Mouse (Mus musculus): ENCODE data around the gene Nol12. TPM values are rescaled to one million over a fixed set of nuclear protein-coding genes. Genes with fewer than 3 reads are reported as not detected.
A peak's percentile ranks its signal among the peaks of the same experiment; 100 is the strongest.

Nol12 gene
- polyA plus RNA-seq, 2 experiments from 2014 or later: 44.5 to 46.9 TPM

DNA sequence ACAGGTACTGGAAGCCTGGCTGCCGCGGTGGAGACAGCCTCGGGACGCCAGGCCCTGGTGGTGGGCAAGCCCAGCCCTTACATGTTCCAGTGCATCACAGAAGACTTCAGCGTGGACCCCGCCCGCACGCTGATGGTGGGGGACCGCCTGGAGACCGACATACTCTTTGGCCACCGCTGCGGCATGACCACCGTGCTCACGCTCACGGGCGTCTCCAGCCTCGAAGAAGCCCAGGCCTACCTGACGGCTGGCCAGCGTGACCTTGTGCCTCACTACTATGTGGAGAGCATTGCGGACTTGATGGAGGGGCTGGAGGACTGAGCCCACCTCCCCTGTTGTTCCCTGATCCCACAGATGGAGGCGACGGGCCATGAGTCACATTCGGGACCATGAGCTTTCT lies 16.6 kb upstream of the Nol12 start:
- no peak for ATAC-seq

DNA sequence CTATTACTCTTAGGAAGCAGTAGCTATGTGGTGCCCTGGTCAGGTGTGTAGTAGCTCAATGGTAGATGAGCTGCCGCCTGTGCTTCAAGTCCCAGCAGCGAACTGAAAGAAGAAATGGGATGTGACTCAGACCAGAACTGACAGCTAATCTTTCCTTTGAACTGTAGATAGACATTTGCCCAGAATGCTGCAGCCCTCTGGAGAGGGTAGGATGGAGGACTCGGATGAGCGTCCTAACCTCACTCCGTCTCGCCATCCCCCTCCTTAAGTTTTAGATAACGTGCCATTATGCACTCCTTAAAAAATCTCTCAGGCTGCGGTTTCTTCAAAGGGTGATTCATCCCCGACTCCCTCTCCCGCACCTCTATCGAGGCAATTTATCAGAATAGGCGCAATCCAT lies 14.8 kb upstream of the Nol12 start:
- ATAC-seq: no peak

DNA sequence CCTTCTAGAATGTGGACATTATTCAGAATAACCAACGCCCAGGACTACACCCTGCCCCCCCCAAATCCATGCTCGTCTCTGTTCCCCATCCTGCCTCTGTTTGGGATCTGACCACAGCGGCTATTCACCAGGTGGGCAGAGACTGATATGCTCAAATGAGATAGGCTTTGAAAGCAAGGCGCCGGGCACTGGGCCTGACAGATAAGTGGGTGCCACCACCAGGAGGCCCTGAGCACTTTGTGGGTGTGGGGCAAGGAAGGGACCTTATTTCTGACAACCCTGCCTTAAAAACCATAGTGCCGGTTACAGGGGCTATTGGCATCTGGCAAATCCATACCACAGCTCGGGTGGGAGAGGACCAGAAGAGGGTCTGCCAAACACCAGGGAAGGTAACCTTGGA lies 12.0 kb upstream of the Nol12 start:
- ATAC-seq: no peak

DNA sequence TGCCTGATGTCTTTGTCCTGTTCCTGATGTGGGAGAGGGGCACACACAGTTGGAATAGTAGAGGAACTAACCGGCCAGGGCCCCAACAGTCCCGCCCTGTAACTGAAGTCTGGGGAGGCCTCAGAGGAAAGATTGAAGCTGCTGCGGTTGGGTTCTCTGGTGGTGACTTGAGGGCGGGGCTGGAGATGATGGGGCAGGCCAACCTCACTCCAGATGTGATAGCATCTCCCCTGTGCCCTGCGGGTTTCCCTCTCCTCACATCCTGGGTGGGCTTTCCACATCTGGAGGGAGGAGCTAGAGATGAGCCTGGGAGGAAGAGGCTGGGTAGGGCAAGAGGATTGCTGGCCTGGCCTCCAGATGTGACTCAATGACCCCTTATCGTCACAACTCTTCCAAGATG lies 11.1 kb upstream of the Nol12 start:
- peak; percentile 64 for ATAC-seq

DNA sequence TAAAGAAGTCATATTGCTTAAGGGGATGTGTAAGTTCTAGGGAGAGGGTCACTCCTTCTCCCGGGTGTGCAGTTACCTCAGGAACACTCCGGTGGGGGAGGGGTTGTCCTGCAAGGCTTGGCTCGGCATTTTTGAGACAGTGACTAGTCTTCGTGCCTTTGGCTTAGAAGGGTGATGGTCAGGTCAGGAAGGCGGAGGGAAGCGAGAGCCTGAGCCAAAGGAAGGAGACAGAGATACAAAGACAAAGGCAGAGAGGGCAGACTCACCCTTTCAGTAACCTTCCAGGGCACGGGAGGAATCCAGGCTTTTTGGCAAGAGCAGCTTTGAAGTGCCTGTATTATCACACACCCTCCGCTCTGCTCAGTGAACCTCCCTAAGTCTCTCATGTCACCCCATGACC lies 9.6 kb upstream of the Nol12 start:
- no peak for ATAC-seq

DNA sequence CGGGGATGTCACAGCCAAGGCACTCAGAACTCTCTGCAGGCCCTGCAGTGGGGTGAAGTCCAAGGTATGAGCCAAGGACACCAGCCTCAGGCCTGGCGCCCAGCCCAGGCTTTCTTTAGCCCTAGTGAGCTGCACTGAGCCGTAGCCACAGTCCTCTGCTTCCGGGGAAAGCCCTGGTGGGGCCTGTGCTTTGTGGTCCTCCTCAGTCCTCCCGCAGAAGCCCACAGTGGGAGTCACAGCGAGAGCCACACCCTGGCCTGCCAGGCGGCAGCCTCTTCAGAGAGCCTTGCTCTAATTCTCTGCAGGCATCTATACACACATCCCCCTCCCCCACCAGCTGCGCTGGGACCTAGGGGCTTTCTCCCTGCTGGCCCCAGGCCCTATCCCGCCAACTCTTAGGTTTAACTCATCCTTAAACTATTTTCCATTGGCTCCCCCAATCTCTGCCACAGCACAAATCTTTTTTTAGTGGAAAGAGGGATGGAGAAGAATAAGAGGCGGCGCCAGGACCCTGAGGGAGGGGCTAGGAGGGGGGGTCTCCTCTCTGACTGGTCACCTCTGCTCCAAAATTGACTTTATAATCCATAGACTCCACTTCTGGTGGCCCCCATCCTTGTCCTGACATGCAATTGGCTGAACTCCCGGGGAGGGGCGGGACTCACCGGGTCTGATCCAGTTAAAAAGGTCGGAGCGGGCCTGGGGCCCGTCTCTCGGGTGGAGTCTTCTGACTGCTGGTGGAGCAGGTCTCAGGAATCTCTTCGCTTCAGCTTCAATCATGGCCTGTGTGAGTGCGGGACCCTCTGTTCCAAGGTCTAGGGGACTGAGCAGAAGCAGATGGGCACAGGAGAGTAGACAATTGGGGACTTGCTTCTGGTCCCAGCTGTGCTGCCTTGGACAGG lies 8.5 kb upstream of the Nol12 start, which contains the start of gene Lgals1:
Gene Lgals1, plus strand, starts transcription at position 705 of the 899 bp plus-strand sequence.
- peak; percentile 47 for ATAC-seq

DNA sequence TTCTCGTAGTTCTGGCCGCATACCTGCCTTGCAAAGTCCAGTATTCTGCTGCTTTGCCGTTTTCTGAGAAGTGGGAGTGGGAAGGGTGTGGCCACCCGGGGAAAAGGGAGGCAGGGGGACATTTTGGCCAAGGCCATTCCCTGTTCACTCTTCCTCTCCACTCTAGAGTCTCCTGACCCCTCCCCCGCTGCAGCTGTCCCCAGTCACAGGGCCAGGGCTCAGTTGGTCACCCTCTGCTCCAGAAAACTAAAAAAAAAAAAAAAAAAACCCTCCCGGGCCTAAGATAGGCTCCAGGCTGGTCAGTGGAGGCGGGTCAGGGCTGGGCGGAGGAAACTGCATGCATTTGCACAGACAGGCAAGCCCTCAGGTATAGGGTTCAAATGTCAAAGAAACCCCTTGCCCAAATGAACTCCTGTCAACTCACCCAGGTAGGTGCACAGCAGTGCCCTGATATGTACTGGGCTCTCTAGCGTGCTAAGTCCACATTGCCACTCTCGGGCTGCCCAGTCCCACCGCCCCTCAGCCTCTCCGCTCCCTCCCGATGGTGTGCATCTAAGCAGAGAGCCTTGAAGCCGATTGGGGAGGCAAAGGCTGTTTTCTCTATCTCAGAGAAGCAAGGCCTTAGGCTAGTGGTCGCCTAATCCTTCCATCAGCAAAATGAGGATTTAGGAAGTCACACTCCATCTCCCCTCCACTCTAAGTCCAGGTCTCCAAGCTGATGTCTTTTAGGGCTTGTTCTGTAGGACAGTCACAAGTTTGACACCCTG lies 7.5 kb upstream of the Nol12 start:
- no peak for ATAC-seq

DNA sequence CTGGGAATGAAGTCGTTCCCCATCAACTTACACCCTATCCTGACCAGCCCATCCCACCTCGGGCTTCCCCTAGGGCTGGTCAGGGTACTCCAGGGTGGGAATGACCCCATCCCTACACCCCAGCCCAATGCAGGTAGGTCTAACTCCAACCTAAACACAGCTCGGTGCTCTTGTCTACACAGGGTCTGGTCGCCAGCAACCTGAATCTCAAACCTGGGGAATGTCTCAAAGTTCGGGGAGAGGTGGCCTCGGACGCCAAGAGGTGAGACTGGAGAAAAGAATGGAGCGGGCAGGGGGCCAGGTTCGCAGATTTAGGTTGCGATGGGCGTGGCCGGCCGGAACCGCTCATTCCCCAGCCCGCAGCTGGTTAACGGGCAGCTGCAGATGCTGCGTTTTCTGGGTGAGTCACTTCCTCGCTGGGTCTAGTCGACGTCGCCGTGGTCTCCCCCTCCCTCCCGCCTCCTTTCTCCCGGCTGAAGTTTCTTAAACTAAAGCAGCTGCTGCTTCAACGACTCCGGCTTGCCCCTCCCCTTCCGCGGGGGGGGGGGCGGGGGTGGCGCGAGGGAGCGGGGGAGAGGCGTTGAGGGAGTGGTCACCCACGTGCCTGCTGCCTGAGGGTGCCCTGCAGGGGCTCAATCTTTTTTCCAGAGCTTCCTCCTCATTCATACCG lies 6.8 kb upstream of the Nol12 start:
- peak; percentile 71 for ATAC-seq

DNA sequence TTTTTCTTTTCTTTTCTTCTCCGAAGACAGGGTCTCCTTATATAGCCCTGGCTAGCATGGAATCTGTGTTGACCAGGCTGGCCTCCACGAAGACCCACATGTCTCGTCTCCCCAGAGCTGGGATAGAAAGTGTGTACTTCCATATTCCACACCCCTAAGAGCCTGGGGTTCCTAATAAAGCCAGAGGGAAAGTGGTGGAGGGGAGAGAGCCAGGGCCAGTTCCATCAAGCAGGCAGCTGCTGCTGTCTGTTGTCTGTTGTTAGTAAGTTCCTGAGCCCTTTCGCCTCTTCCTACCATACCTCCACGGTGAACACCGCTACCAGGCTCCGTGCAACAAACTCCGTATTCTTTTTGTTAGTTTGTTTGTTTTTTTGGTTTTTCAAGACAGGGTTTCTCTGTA lies 6.2 kb upstream of the Nol12 start:
- no peak for ATAC-seq

DNA sequence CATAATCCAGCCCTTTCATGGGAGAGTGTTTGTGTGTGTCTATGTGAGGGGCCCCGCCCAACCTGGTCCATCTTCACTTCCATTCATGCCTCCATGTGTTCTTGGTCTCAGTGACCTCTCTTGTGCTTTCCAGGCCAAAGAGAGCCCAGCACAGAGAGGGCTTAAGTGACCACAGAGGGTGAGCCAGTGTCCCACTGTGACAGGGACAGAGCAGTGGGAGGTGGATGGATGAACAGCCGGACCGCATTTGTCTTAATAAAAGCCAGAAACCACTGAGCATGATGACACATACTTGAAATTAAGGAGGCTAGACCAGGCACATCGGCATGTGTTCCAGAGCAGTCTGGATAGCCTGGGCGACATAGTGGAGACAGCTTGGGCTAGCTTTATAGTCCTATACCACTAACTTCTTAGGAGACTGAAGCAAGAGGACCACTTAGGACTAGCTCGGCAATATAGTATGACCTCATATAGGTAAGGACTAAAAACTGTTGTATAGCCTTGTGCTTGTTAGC lies 4.5 kb upstream of the Nol12 start:
- ATAC-seq: no peak

DNA sequence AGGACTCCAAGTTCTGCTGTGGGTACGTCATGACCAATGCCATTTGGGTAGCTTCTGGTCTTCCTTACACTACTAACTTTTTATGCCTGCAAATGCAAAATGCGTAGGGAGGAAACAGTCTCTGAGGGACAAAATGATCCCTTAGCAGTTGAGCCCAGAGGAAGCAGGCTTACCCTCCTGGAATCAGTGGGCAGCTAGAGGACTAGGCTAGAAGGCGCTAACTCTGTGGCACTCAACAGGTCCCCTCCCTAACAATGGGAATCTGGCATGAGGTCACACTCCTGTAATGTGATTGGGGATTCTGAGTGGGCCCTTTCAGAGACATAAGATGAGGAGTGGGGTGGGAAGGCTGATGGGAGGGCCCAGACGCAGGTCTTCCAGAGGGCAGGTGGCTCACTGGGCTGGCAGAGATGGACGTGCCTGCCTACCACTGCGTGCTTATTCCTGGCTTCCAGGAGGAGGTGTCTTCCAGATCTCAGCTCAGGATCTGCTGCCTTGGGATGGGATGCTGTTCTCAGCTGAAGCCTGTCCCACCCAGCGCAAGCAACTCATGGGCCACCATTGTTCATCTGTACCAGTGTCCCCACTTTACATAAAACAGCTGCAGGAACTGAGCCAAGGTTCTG lies 3.8 kb upstream of the Nol12 start:
- ATAC-seq: no peak

DNA sequence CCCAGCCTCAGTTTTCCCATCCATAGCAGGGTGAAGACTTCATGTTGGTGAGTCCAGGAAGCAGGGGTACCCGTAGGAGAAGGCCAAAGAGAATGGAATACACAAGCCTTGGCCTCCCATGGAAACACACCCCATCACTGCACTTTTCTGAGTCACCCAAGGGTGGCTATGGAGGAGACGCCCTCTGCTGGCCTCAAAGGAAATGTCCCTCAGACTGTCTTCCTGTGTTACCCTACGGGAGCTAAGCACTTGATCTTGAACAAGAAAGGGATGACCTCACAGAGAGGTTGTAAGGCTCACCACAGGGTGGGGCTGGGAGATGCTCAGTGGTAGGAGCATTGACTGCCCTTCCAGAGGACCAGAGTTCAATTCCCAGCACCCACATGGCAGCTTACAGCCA lies 3.2 kb upstream of the Nol12 start:
- peak; percentile 59 for ATAC-seq

DNA sequence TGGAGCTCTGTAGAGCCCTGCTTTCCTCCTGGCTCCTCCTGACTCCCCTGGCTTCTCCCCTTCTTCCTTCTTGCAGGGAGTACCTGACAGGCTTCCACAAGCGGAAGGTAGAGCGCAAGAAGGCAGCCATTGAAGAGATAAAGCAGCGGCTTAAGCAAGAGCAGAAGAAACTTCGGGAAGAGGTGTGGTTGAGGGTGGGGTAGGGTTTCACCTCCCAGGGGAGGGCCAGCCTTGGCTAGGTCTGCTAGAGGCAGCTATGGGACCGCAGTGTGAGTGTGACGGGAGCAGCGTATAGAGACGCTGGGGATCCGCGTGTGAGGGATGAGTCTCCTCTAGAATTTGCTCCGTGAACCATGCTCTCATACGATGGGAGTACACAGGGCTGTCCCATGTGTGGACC lies 1.7 kb downstream of the Nol12 start:
- ATAC-seq: no peak

DNA sequence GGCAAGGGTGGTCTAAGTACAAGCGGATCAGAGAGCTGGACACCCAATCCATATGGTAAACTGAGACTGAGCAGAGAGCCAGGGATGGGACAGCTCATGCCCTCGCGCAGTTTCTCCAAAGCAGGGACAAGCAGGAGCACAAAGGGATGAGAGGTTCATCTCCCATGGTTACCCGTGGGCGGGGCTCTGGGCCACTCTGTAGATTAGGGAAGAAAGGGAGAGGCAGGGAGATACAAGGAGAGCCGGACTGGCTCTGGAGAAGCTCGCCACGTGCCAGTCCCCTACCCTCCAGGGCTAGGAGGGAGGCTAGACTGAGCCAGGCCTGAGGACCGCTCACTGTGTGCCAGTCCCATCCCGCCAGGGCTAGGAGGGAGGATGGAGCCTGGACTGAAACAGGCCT lies 2.6 kb downstream of the Nol12 start:
- no peak for ATAC-seq

DNA sequence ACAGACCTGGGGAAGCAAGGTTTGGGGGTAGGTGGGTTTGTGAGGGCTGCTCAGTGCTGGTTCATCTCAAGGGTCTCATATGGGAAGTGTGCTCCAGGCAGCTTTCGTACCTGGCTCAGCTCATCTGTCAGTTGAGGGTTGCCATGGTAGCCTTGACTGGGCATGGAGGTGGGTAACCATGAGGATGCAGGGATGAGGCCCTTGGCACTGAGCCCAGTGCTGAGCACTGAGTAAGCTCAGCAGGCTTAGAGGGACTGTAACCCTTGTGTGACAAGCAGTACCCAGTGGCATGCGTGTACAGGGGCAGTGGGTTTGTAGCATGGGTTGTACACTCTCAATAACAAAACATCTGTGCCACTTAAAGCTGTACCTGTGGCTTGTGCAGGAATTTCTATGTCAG lies 3.2 kb downstream of the Nol12 start:
- no peak for ATAC-seq

DNA sequence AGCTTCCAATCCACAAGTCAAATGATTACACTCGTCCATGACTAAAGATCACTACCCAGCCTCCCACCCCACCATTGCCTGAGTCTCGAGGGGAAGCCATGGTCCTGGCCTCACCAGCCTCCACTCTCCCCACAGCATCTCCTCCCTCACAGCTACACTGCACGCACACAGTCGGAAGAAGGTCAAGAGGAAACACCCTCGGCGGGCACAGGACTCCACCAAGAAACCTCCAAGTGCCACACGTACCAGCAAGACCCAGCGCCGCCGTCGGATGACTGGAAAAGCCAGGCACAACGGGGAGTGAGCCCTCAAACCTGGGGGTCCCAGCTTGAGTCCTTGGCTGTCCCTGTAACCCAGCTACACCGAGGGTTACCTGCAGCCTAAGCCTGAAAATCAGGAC lies 5.6 kb downstream of the Nol12 start:
- no peak for ATAC-seq

DNA sequence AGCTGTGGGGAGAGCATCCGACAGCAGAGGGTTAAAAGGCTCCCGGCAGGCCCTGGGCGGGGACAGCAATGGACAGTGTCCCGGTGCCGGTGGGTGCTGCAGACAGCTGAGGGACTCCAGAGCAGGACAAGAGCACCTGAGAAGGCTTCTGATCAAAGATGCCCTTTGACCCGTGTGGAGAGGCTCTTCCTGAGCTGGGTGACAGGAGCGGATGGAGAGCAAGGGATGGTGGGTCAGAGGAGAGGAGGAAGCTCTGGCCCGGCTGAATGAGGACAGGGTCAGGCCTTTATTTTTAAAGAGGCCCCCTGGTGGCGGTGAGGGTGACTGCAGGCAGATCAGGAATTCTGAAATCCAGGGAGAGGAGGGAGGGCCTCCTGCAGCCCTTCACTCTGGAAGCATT lies 7.9 kb downstream of the Nol12 start:
- no peak for ATAC-seq

DNA sequence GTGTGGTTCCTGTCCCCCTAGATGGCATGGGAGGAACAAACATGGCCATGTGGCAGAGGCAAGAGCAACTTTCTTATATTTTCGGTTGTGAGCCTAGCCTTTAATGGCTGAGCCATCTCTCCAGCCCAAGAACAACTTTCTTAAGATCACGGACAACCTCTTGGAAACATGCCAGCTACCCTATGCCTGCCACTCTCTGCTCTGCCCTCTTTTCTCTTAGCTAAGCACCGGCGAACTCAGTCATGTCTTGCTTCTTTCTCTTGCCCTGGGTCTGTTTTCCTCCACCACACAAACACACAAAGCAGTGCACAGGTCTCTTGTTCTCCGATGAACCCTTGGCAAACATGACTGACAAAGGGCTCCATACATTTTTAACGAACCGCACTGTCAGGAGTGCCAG lies 11.5 kb downstream of the Nol12 start:
- ATAC-seq: no peak

DNA sequence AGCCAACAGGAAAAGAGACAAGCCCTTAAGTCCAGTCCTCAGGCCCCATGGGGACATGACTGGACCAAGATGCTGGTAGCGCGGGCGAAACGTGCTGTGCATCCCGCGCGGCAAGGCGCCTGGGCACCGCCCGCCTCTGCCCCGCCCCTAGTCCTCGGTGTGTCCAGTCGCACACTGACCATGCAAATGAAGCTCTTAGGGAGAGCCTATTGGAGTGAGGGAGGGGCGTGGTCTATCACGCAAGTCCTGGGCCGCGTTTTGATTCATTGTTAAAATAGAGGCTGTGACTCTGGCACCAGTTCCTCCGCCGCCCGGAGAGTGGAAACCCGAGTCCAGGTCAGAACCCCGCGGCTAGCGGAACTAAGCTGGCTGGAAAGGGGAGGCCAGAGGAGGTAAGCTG lies 12.9 kb downstream of the Nol12 start, which contains the start of gene Triobp:
Gene Triobp, plus strand, starts transcription at position 68 of the 400 bp plus-strand sequence.
- ATAC-seq: no peak

DNA sequence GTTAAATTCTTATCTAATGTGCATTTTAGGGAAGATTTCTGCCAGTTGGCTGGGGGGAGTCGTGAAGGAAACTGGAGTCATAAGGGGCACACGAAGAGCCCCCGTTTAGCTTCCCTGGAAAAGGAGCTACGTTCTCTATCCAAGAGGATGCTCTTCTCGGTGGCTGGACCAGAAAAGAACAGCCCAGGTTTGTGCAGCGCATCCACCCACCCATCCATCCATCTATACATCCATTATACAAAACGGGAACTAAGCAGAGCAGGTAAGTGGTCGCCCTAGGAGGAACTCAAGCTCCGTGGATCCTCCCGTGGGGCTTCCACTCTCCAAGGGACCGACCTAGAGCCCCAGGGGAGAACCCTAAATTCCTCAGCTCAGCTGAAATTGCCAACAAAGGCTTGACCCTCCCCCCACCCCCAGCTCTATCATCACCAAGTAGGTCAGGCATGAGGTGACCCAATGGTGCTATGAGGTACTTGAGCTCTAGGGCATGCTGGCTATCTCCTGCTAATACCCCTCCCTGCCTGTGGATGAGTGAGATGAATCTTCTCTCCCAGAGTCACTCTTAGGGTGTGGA lies 13.5 kb downstream of the Nol12 start:
- no peak for ATAC-seq

DNA sequence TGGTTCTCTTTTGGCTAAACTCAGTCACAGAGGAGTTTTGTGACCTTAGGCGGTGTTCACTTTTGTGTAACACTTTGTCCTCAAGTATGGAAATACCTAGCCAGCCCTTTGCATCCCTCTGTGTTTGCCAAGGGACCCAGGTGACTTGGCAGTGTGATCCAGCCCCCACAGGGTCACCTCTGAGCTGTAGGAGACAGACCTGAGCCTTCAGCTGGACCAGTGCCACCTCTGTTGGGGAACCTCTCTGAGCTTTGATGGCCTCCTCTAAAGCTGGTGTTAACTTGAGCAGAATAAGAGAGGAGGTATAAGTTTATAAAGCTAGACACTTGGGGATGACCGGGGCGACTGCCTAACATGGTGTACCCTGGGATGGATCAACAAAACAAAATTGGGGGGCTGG lies 14.2 kb downstream of the Nol12 start:
- ATAC-seq: no peak

DNA sequence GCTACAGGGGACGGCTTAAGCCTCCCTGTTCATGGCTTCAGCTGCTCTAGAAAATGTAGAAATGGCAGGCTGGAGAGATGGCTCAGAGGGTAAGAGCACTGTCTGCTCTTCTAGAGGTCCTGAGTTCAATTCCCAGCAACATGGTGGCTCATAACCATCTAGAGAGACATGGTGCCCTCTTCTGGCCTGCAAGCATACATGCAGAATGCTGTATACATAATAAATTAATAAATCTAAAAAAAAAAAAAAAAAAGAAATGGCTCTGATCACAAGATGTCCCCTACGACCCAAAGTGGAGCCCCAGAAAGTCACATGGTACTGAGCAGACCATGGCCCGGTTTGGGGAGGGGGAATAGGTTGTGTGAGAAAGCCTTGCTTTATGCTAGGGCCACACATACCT lies 20.9 kb downstream of the Nol12 start:
- no peak for ATAC-seq
